Mouse (Mus musculus) liver, embryonic 14.5 days (tissue): Measurements from ENCODE around the gene Ube2t.

ENCODE experiments used
- CTCF ChIP-seq: IDR thresholded peaks from 2 replicates; pipeline ENCODE4 v1.5.1; 2016; ENCODE audit warnings: antibody characterized with exemption, low read depth, control low read depth
- EP300 ChIP-seq: IDR thresholded peaks from 2 replicates; pipeline ENCODE4 v1.6.1; 2016; ENCODE audit warnings: antibody characterized with exemption, low read depth

GRCm38 (mm10) chr1:134987173-134987961 is 25.0 kb downstream of the Ube2t start:
- TF ChIP-seq CTCF = no peak
- no peak for TF ChIP-seq EP300
